Comparison of ENCODE assay signal across 8 mouse cellular contexts in genomic region chr9:65133739-65134138, GRCm38 (mm10). TPM values are rescaled to one million over a fixed set of nuclear protein-coding genes. Genes with fewer than 3 reads are reported as not detected.
DNase-seq lines count a peak whose midpoint lies in the region; ATAC-seq and TF ChIP-seq lines count a peak whose summit lies in the region.

No protein-coding gene starts in this region.

- no peaks in the 10 kb centered on the region for H3K9me3 ChIP-seq in ES-Bruce4 (replicated peaks; ENCODE audit: control insufficient read depth, insufficient read depth, low read length, poor library complexity, severe bottlenecking)
- H3K9me3 ChIP-seq in forebrain, embryonic 13.5 days (replicated peaks): no peaks in the 10 kb centered on the region
- no peaks in the 10 kb centered on the region for H3K9me3 ChIP-seq in hindbrain, embryonic 11.5 days (ENCODE audit: control insufficient read depth, low read length)

- no peak for TF ChIP-seq EP300 in ES-Bruce4 (IDR thresholded peaks at IDR 0.05; ENCODE audit: insufficient read depth, low read depth, low read length)

- H3K9ac ChIP-seq in ES-Bruce4 (ENCODE audit: low read depth, poor library complexity, severe bottlenecking): no peak overlapping the region
- H3K9ac ChIP-seq in forebrain, embryonic 13.5 days: no peak overlapping the region
- H3K9ac ChIP-seq in hindbrain, embryonic 11.5 days (ENCODE audit: low read depth, low read length): no peak overlapping the region

- no peaks in the 10 kb centered on the region for H3K27me3 ChIP-seq in ES-Bruce4 (ENCODE audit: control insufficient read depth, insufficient read depth, low read length, poor library complexity, severe bottlenecking)
- H3K27me3 ChIP-seq in forebrain, embryonic 13.5 days: peaks cover 10% of the 10 kb centered on the region; the same call in 1 of the 2 replicates
- H3K27me3 ChIP-seq in hindbrain, embryonic 11.5 days (ENCODE audit: control insufficient read depth, insufficient read depth, low read length): no peaks in the 10 kb centered on the region

- H3K36me3 ChIP-seq in ES-Bruce4 (ENCODE audit: control insufficient read depth, insufficient read depth, low read length, poor library complexity, severe bottlenecking): no peaks in the 10 kb centered on the region
- peaks cover 32% of the 10 kb centered on the region for H3K36me3 ChIP-seq in forebrain, embryonic 13.5 days (ENCODE audit: poor library complexity, severe bottlenecking)
- no peaks in the 10 kb centered on the region for H3K36me3 ChIP-seq in hindbrain, embryonic 11.5 days (ENCODE audit: control insufficient read depth, insufficient read depth, low read length)

- no peak for TF ChIP-seq POLR2A in ES-Bruce4 (IDR thresholded peaks at IDR 0.05; ENCODE audit: insufficient read depth, low read length)

- no peaks in the 10 kb centered on the region for H3K4me1 ChIP-seq in ES-Bruce4 (ENCODE audit: control insufficient read depth, insufficient read depth, low read length)
- peaks cover 13% of the 10 kb centered on the region; the same call in 1 of the 2 replicates for H3K4me1 ChIP-seq in forebrain, embryonic 13.5 days
- no peaks in the 10 kb centered on the region for H3K4me1 ChIP-seq in hindbrain, embryonic 11.5 days (replicated peaks; ENCODE audit: control insufficient read depth, insufficient read depth, low read length)

- H3K27ac ChIP-seq in ES-Bruce4 (ENCODE audit: insufficient read depth, low read length): no peak overlapping the region
- no peak overlapping the region for H3K27ac ChIP-seq in forebrain, embryonic 13.5 days
- H3K27ac ChIP-seq in hindbrain, embryonic 11.5 days (ENCODE audit: low read depth, low read length): no peak overlapping the region

- H3K4me2 ChIP-seq in forebrain, embryonic 13.5 days: no peak overlapping the region
- H3K4me2 ChIP-seq in hindbrain, embryonic 11.5 days (replicated peaks; ENCODE audit: low read depth, low read length): no peak overlapping the region

- no peak overlapping the region for H3K4me3 ChIP-seq in ES-Bruce4 (ENCODE audit: low read depth, low read length)
- H3K4me3 ChIP-seq in forebrain, embryonic 13.5 days: no peak overlapping the region
- no peak overlapping the region for H3K4me3 ChIP-seq in hindbrain, embryonic 11.5 days (ENCODE audit: low read depth, low read length)

- WGBS in forebrain, embryonic 13.5 days: 2% methylated on average over 10 of the region's 10 CpGs
- 1% methylated on average over 10 of the region's 10 CpGs for WGBS in hindbrain, embryonic 11.5 days

- peak; percentile 80 for DNase-seq in c-Kit-positive CD71-negative TER-119-negative erythroid progenitor cells, embryonic 14.5 days (ENCODE audit: low read depth)
- peak; percentile 93 for DNase-seq in hindbrain, embryonic 11.5 days (ENCODE audit: low spot score)
- peak; percentile 56 for DNase-seq in layer of hippocampus, adult 9-10 months (ENCODE audit: low spot score)
- DNase-seq in lung, postnatal 10 days: peak; percentile 83
- peak; percentile 91 for DNase-seq in retina, embryonic 14.5 days (ENCODE audit: low spot score)
- peak; percentile 61 for DNase-seq in urinary bladder, adult 2 months (ENCODE audit: low spot score)

- peak; percentile 79 for TF ChIP-seq CTCF in ES-Bruce4 (IDR thresholded peaks at IDR 0.05; ENCODE audit: low read depth, low read length)

- ATAC-seq in forebrain, embryonic 13.5 days: peak; percentile 66
- peak; percentile 55 for ATAC-seq in hindbrain, embryonic 11.5 days (ENCODE audit: low FRiP score)

RNA-seq across cellular contexts. Expression of gene Igdcc3, which starts 7.2 kb away (rescaled TPM):
- polyA plus RNA-seq in ES-Bruce4 (2011; ENCODE audit: insufficient read depth, insufficient read length, low read depth, missing spikeins): 8.6 and 8.9 TPM in 2 replicates
- polyA plus RNA-seq in forebrain, embryonic 13.5 days (2015; fragmentation: Nextera tagmentation; extraction: Ambion mirVana): 13.2 and 16.0 TPM in 2 replicates
- 46.0 and 49.6 TPM in 2 replicates for polyA plus RNA-seq in hindbrain, embryonic 11.5 days (2014; fragmentation: Nextera tagmentation; extraction: Ambion mirVana)
- 2.3 and 2.7 TPM in 2 replicates for polyA plus RNA-seq in urinary bladder, adult 2 months (2012; rRNA removed)

RNA-seq across cellular contexts. Expression of gene Igdcc4, which starts 32.5 kb away (rescaled TPM):
- 15.5 and 17.5 TPM in 2 replicates for polyA plus RNA-seq in ES-Bruce4 (2011; ENCODE audit: insufficient read depth, insufficient read length, low read depth, missing spikeins)
- 10.5 and 10.8 TPM in 2 replicates for polyA plus RNA-seq in forebrain, embryonic 13.5 days (2015; fragmentation: Nextera tagmentation; extraction: Ambion mirVana)
- 8.8 and 10.3 TPM in 2 replicates for polyA plus RNA-seq in hindbrain, embryonic 11.5 days (2014; fragmentation: Nextera tagmentation; extraction: Ambion mirVana)
- polyA plus RNA-seq in urinary bladder, adult 2 months (2012; rRNA removed): 12.5 and 15.9 TPM in 2 replicates
